Mouse (Mus musculus) embryonic facial prominence, embryonic 14.5 days (tissue): ENCODE measurements at regions not wholly inside any gene's neighbourhood (a gene's known extent, or its start where the extent isn't known, plus 50 kb on each side); places are given as distances from the start of the nearest gene placed in this dataset.
A peak's percentile ranks its signal among the peaks of the same experiment; 100 is the strongest.

Experiments
- ATAC-seq: fragments of 200-750 bp; cut with Nextera tagmentation; 2 replicates; pipeline ENCODE4 v1.8.0; 2017; ENCODE audit warnings: low read depth, moderate number of reproducible peaks, moderate TSS enrichment
- DNase-seq: peaks from one replicate; pipeline ENCODE4 v3.0.0-alpha.2; 2015; ENCODE audit warnings: low spot score
- H3K27ac ChIP-seq: fragments of 300-500 bp; sonication (generic); replicated peaks from 2 replicates; pipeline ENCODE4 v1.5.1; 2014; ENCODE audit warnings: low read depth, mild to moderate bottlenecking, low read length, moderate library complexity
- H3K27me3 ChIP-seq: fragments of 300-500 bp; sonication (generic); replicated peaks from 2 replicates; pipeline ENCODE4 v1.6.1; 2014; ENCODE audit warnings: low read length; ENCODE audit not compliant: control insufficient read depth, insufficient read depth
- H3K36me3 ChIP-seq: fragments of 300-500 bp; sonication (generic); 2 replicates; pipeline ENCODE4 v1.6.1; 2014; ENCODE audit warnings: low read length, mixed read lengths; ENCODE audit not compliant: control insufficient read depth, insufficient read depth
- H3K4me1 ChIP-seq: fragments of 300-500 bp; sonication (generic); 2 replicates; pipeline ENCODE4 v1.6.1; 2014; ENCODE audit warnings: antibody characterized with exemption, low read length; ENCODE audit not compliant: control insufficient read depth, insufficient read depth
- H3K4me2 ChIP-seq: fragments of 300-500 bp; sonication (generic); 2 replicates; pipeline ENCODE4 v1.6.1; 2014; ENCODE audit warnings: low read depth, mild to moderate bottlenecking, low read length, moderate library complexity, mixed read lengths
- H3K4me3 ChIP-seq: fragments of 300-500 bp; sonication (generic); 2 replicates; pipeline ENCODE4 v1.5.1; 2014; ENCODE audit warnings: low read depth, mild to moderate bottlenecking, low read length
- H3K9ac ChIP-seq: fragments of 300-500 bp; sonication (generic); 2 replicates; pipeline ENCODE4 v1.6.1; 2014; ENCODE audit warnings: low read depth, mild to moderate bottlenecking, low read length, moderate library complexity, mixed read lengths
- H3K9me3 ChIP-seq: fragments of 300-500 bp; sonication (generic); 2 replicates; pipeline ENCODE4 v1.6.1; 2016; ENCODE audit warnings: low read length; ENCODE audit not compliant: control insufficient read depth
- WGBS: fragments of 180-500 bp; shearing (Covaris S2); extraction: QIAGEN DNeasy Blood & Tissue Kit; methylation state at CpG from one replicate; pipeline ENCODE4 v1.1.7; 2014; 5-methylcytosine and 5-hydroxymethylcytosine counted together

DNA sequence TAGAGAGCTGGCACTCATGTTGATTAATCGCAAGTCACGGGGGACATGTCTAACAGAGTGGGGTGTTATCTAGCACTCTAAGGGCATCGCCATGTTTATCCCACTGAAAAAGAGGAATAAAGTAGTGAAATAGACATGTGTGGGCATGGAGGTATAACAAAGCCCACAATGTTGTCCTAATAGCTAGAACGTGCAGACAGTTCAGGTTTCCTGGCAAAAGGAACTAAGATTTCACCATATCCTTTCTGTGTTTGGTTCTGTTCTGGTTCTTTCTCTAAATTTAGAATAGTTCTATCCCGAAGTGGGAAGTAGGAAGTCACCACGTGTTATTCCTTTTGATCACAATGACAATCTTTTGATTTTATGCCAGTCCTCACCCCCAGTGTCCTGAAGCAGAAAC is 123.2 kb downstream of the Gm13691 start:
- no peak for ATAC-seq
- H3K36me3 ChIP-seq: no peaks in the 10 kb centered on the region
- no peaks in the 10 kb centered on the region for H3K4me1 ChIP-seq
- no peak overlapping the region for H3K9ac ChIP-seq
- no peak for DNase-seq
- H3K4me2 ChIP-seq: no peak overlapping the region
- H3K9me3 ChIP-seq: 0 out of 2 replicates have a peak, but pooled peaks cover 7% of the 10 kb centered on the region
- H3K27ac ChIP-seq: no peak overlapping the region
- 73% methylated on average over 6 of the region's 6 CpGs for WGBS
- no peak overlapping the region for H3K4me3 ChIP-seq
- H3K27me3 ChIP-seq: no peaks in the 10 kb centered on the region

DNA sequence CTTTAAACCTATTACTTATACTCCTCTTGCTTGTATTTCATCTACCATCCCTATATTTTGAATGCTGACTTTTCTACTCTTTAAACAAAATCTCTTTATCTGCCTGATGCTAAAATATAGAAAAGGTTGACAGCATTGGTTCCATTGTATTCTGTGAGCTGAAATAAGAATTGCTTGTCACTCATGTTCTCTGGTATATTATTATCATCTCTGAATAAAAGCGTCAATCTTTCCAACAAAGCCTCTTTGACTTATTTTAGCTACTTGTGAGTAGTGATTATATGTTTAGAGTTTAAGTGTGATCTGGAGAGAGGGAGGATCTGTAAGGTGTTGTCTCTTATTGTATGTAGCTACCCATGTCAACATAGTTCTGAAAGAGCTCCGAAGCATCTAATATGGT is 129.5 kb downstream of the Gm13691 start:
- Histone ChIP-seq H3K4me1 (no peaks in the 10 kb centered on the region), H3K4me3 (no peak overlapping the region), H3K4me2 (no peak overlapping the region), H3K9ac (no peak overlapping the region), H3K36me3 (no peaks in the 10 kb centered on the region), H3K27ac (no peak overlapping the region), H3K9me3 (no peaks in the 10 kb centered on the region), H3K27me3 (no peaks in the 10 kb centered on the region)
- ATAC-seq (no peak), DNase-seq (no peak)
- 89% methylated on average over 2 of the region's 2 CpGs for WGBS

DNA sequence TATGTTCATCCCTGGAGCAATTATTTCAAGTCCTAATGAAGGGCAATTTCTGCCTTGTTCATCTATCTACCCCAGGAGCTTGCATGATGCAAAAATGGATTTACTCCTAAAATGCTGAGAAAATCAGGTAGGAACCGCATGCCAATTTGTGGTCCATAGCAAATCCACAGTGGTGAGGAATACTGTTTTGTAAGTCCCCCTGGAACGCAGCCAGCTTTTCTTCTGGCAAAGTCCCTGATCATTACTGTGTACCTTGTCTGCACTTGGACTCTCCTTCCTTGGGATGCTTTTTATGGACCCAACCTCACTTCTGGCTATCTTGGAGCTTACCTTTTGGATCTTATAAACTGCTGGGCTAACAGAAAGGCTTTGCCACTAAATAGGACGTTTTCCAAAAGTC is 137.2 kb downstream of the Gm13691 start:
- Histone ChIP-seq H3K27me3 (no peaks in the 10 kb centered on the region), H3K4me1 (no peaks in the 10 kb centered on the region), H3K9me3 (no peaks in the 10 kb centered on the region), H3K36me3 (no peaks in the 10 kb centered on the region), H3K27ac (no peak overlapping the region), H3K4me3 (no peak overlapping the region), H3K9ac (no peak overlapping the region), H3K4me2 (no peak overlapping the region)
- WGBS: 72% methylated on average over 3 of the region's 3 CpGs
- DNase-seq: peak; percentile 36
- no peak for ATAC-seq

DNA sequence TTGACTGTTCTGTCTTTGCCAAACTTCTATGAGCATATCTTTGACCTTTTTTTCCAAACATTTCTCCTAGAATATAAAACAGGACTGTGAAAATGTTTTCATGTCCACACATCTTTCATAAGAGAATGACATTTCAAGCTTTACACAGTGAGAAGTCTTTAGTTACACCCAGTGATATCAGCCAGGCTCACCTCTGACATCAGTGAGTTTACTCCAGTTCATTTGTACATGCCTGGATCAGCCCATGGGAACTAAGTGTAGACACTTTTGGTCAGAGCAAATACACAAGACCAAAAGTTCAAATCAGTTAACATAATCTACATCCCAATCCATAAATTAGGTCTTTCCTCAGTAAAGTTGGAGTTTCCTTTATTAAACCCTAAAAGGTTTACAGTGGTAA is 171.4 kb downstream of the Gm13691 start:
- Histone ChIP-seq H3K36me3 (no peaks in the 10 kb centered on the region), H3K9ac (no peak overlapping the region), H3K27ac (no peak overlapping the region), H3K27me3 (no peaks in the 10 kb centered on the region), H3K9me3 (no peaks in the 10 kb centered on the region), H3K4me2 (no peak overlapping the region), H3K4me1 (no peaks in the 10 kb centered on the region), H3K4me3 (no peak overlapping the region)
- DNase-seq (no peak), ATAC-seq (no peak)

DNA sequence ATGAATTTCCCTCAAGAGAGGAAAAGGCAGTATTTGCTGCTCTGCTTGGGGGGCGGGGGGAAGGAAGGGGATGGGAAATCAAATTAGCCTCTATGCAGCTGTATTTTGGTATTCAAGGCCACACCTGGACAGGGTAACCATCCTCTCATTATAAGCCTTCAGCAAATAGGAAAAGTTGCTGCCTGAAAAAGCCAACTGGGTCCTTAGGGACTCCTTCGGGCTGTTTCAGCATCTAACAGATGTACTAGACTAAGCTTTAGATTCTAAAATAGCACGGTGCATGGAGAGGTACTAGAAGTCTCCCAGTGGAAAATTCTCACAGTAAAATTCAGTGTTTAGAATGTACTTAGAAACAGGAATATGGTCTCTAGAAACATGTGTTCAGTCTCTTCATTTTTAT is 183.1 kb downstream of the Gm13691 start:
- Histone ChIP-seq H3K27ac (no peak overlapping the region), H3K36me3 (no peaks in the 10 kb centered on the region), H3K27me3 (no peaks in the 10 kb centered on the region), H3K9ac (no peak overlapping the region), H3K4me1 (no peaks in the 10 kb centered on the region), H3K4me3 (no peak overlapping the region), H3K4me2 (no peak overlapping the region), H3K9me3 (0 out of 2 replicates have a peak, but pooled peaks cover 6% of the 10 kb centered on the region)
- peak; percentile 56 for DNase-seq
- 54% methylated on average over 3 of the region's 3 CpGs for WGBS
- peak; percentile 44 for ATAC-seq

DNA sequence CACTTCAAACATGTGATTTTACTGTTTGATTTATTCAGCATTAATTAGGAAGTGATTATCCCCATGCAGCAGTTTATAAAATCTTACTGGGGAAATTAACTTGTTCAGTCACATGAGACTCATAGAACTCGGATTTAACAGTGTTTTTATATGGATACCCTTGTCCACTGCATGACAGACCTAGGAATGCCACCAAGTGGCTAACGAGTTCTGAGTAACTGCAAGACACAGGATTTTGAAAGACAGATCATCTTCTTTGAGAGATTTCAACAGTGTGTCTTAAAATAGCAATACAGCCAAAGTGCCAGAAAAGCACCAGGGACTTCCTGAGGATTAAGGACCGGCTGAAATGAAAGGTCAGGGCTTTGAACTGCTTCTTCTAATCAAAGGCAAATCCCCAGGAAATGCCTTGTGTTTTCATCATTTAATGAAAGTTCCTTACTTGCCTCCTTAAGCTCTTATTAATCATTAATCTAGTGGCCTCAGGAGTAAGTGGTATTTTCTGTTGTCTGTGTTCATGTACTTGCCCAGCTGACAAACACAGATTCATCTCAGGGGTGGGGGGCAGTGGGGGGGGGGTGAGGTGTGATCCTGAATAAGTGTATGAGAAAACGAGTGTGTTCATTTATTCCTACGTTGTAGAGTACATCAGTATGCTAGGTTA is 193.4 kb downstream of the Gm13691 start:
- WGBS: 31% methylated on average over 5 of the region's 5 CpGs
- Histone ChIP-seq H3K27me3 (no peaks in the 10 kb centered on the region), H3K4me2 (no peak overlapping the region), H3K4me3 (no peak overlapping the region), H3K36me3 (no peaks in the 10 kb centered on the region), H3K9ac (no peak overlapping the region), H3K4me1 (no peaks in the 10 kb centered on the region; the same call in 1 of the 2 replicates), H3K27ac (no peak overlapping the region; the same call in 1 of the 2 replicates), H3K9me3 (no peaks in the 10 kb centered on the region)
- ATAC-seq: no peak
- peak; percentile 13 for DNase-seq

DNA sequence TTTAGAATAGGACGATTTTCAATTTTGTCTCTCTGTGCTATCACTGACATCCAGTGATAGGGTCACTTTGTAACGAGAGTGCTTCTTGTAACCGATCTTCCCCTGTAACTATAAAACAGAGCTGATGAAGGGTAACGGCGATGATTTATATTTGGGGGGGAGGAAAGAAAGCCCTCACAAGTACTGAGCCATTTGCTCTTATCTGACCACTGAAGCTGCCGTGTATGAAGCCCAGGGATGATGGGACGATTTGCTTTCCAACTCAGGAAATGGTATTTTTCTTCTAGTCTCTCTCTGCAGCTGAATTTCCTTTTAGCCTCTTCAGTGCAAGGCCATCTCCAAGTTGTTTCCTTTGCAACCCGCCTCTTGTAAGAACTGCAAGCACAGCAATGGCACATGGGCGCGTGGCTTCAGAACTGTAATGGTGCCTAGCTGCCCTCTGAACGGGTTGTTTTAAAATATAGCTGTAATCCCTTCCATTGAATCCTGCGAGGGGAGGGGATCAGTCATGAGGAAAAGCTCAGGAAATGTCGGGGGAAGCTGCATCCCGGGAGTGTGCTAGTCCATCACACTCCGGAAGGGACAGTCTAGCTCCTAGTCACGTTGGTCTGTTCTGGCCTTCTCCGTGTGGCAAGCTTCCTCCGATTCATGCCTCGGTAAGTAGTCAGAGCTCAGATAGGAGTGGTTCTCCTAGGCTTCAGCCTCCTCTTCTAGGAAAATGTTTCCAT is 194.1 kb downstream of the Gm13691 start:
- H3K4me2 ChIP-seq: no peak overlapping the region
- no peak overlapping the region for H3K9ac ChIP-seq
- ATAC-seq (no peak), DNase-seq (peak; percentile 39)
- WGBS: 72% methylated on average over 19 of the region's 19 CpGs
- no peak overlapping the region for H3K4me3 ChIP-seq
- H3K27me3 ChIP-seq: no peaks in the 10 kb centered on the region
- H3K9me3 ChIP-seq: no peaks in the 10 kb centered on the region
- H3K36me3 ChIP-seq: no peaks in the 10 kb centered on the region
- H3K27ac ChIP-seq: no peak overlapping the region
- H3K4me1 ChIP-seq: no peaks in the 10 kb centered on the region; the same call in 1 of the 2 replicates

DNA sequence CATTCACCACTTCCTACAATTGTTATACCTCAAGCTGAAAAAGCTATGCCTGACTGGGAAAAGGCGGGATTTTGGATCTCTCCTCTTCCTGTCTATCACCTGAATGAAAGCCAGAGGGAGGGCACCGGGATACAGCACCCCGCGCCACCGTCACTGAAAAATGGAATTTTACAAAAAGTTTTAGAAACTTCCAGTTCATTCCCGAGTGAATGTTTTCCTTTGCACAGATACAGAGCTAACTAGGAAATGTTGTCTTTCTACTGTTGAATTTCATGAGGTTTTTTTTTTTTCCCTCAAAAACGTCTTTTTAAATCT is 194.6 kb downstream of the Gm13691 start:
- H3K4me2 ChIP-seq: no peak overlapping the region
- H3K9ac ChIP-seq: no peak overlapping the region
- H3K4me1 ChIP-seq: no peaks in the 10 kb centered on the region; the same call in 1 of the 2 replicates
- no peak for DNase-seq
- WGBS: 73% methylated on average over 7 of the region's 7 CpGs
- no peaks in the 10 kb centered on the region for H3K36me3 ChIP-seq
- no peak overlapping the region for H3K27ac ChIP-seq
- no peaks in the 10 kb centered on the region for H3K9me3 ChIP-seq
- no peak overlapping the region for H3K4me3 ChIP-seq
- ATAC-seq: no peak
- no peaks in the 10 kb centered on the region for H3K27me3 ChIP-seq
